Mouse (Mus musculus): ENCODE measurements at regions not wholly inside any gene's neighbourhood (a gene's known extent, or its start where the extent isn't known, plus 50 kb on each side); places are given as distances from the start of the nearest gene placed in this dataset.

DNA sequence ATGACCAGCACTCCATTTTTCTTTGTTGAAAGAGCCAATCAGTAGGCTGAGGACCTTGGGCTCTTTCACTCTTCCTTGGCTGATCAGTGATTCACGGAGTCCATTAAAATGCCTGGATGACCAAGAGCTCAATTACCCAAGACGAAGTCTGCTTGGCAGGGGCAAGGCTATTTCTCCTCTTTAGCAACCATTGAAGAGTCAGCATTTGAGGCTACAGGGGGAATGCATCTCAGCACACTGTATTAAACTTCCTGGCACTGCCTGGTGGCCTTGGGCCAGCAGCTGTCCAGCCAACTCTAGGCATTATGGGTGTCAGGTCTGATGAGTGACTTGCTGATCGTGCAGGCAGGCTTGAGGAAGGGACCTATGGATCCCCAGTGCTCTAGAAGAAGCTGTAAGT is 136.5 kb upstream of the Mb21d2 start:
- no peak for TF ChIP-seq CTCF (IDR thresholded peaks at IDR 0.05; ENCODE audit: low read depth, low read length)
- TF ChIP-seq POLR2A (IDR thresholded peaks at IDR 0.05; ENCODE audit: extremely low read depth, insufficient read depth, low read length): no peak

Measured in liver, adult 2 months (tissue).